Mouse (Mus musculus) testis, postnatal 10 days (tissue): ENCODE results near the gene Strc.
A peak's percentile ranks its signal among the peaks of the same experiment; 100 is the strongest.

Source experiments
- DNase-seq: peaks from one replicate; pipeline ENCODE4 v3.0.0; 2021; ENCODE audit warnings: low spot score

The Strc gene

DNA sequence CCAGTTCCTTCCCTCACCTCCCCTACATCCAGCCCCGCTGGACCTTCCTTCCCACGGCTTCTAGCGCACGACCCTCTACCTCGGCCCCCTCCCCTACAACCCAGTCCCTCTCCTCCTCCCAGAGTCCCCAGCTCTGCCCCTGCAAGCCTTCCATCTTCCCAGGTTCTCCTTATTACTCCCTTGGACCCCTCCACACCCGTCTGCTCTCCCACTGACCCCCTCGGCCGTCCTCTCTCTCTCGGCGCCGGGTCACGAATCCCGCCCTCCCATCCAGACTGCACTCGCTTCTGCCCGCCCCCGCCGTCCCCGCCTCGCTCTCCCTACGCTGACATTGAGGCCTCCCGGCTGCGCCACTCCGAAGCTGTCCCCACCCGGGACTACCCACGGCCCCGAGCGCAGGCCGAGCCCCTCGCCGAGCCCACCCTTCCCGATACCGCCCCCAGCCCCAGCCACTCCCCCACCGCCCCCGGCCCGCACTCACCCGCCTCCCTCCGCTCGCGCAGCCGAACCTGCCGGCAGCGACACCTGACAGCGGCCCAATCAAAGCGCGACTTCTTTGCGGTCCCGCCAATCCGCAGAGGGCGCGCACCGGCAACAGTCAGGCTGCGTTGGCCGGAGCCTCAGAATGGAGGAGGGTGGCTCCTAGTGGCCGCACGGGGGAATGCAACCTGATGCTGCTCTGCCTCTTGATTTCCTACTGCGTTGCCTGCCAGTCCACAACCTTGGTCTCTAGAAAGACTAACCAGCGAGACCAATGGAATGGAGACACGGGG, 32.0 kb downstream of the Strc start, which contains the start of gene Ppip5k1:
Ppip5k1 (minus strand) TSS at position 577 of the 773 bp plus-strand sequence.
- peak; percentile 97 for DNase-seq

DNA sequence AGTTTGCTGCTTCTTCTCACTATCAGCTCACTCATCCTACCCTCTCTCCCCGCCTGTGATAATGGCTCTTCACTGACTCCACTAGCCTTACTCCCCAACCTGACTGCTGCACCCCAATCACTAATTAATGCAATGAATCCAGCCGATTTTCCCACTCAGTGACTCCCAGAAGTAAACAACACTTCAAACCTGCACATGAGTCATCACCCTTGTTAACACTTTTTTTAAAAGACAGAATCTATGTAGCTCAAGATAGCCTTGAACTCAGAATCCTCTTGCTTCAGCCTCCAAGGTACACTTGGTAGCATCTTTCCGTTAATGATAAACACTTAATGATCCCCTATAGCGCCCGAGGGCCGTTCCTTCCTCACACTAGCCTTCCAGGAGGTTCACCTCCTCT, 32.6 kb downstream of the Strc start:
- no peak for DNase-seq

DNA sequence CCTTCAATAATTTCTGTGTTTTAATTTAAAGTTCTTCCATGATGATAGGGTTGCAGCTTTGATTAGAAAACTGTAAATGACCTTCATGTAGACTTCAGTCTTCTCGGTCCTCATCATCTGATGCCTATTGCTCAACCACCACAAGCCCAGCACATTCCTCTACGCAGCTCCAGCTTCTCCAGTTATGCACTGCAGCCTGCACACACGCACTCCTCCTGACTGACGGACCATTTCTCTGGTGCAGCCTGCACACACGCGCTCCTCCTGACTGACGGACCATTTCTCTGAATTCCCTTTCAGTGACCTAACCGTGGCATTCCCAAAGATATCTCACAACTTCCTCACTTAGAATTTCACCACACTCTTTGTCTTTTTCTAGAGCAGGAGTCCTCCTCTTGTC, 33.8 kb downstream of the Strc start:
- no peak for DNase-seq

DNA sequence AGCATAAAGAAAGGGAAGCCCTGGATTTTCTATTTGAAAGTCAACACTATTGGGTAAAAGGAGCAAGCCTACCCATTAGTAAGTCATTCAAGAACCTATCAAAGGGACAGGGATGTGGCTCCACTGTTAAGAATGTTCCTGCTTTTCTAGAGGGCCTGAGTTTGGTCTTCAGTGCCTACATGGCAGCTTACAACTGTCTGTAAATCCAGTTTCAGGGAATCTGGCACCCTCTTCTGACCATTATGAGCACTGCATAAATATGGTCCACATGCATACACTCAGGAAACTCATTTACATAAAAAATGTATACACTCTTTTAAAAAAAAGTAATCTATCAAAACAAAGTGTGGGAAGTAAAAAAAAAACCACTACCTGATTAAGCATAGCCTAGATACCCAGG, 47.9 kb downstream of the Strc start:
- DNase-seq: no peak

DNA sequence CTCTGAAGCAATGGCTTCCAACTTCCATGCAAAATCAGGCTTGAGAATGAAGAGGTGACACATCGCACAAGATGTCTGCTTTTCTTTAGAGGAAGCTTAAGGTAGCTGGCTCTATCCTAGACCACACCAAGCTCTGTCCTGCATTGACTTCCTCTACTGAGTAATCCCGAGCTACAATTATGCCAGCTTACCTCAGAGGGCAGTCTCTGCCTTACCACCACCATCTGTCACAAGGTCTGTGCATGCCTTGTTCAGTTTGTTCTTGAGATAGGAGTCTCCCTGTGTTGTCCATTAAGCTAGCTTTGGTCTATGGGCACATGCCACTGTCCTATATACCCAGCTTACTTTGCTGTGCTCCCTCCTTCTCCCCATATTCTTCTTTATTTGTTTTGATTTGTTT, 57.5 kb downstream of the Strc start:
- DNase-seq: no peak

DNA sequence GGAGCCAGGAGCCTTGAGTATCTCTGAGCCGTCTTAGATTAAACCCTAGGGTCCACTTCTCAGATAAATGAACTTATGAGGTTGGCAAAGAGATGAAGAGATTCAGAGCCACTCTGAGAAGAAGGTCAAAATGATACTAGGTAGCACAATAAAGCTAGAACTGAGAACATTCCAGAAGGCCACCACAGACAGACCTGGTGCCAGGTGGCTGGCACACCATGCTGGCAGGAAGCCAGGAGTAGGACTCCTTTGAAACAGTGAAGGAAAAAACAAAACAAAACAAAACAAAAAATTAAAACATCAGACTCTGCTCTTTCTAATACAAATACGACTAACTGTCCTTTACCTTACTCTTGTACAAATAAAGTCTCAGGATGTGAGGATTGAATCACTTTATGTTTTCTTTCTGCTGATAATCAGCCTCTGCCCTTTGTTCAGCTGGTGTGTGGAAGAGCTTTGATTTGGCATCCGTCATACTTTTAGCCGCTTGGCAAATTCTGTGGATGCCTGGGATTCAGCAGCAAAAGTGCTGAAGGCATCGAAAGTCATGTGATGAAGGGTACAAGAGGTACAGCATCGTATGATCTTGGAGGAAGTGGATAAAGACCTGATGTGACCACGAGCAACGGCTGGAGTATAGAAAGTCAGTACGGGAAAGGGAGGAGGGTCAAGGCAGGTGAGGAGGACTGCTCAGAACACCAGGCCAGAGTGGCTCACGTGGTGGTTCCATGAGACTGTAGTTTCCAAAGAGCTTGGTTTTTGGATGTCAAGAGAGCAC, 63.1 kb downstream of the Strc start:
- DNase-seq: no peak

DNA sequence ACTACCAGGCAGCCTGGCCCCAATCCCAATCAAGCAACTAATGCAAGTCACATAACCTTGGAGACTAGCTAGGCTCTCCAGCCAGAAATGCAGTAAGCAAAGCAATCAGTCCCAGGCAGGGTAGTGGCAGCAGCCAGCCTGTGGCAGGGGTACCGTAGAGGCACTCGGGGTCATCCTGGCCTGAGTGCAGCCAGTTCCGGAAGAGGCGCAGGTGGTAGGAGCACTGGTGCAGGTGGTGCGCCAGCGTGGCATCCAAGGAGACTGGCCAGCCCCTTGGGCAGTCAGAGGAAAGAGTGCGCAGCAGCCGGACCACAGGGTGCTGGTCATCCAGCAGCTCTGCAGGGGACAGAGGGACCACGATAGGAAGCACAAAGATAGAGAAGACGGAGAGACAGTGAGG, 63.9 kb downstream of the Strc start:
- DNase-seq: no peak

DNA sequence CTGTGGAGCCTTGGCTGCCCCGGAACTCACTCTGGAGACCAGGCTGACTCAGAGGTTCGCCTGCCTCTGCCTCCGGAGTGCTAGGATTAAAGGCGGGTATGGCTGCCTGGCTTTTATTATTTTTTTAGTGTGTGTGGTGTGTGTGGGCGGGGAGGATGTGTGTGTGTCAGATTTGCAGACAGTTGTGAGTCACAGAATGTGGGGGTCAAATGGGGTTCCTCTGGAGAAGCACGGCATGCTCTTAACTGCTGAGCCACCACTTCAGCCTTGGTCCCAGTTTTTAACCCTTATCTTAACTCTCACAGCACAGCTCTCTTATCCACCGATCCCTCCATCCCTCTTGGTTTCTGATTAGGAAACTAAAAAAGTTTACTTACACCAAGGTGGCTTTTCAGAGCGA, 70.7 kb downstream of the Strc start:
- DNase-seq: no peak
